Mouse (Mus musculus) natural killer cell, adult 2 months (primary cell): ENCODE measurements around the gene Btg4.

Source experiments
- DNase-seq, 2 experiments: peaks; one replicate each; pipeline ENCODE4 v3.0.0; 2022; ENCODE audit warnings: low spot score in 2 of 2

Btg4 gene

GRCm38 (mm10) chr9:51060601-51061000 lies at the start of gene Btg4:
Btg4 (plus strand) TSS chr9:51060901.
- no peak for DNase-seq

- DNase-seq = no peak
Measured at GRCm38 (mm10) chr9:51013644-51014043, 47.1 kb upstream of the Btg4 start.

GRCm38 (mm10) chr9:51015732-51016131 lies 45.0 kb upstream of the Btg4 start:
- DNase-seq = no peak

- no peak for DNase-seq
Measured at GRCm38 (mm10) chr9:51019670-51020069, 41.0 kb upstream of the Btg4 start.

GRCm38 (mm10) chr9:51020351-51020750 lies 40.4 kb upstream of the Btg4 start:
- DNase-seq = peak in 1 of 2 experiments; percentile 12

- no peak for DNase-seq
Measured at GRCm38 (mm10) chr9:51021123-51021795, 39.4 kb upstream of the Btg4 start.

- no peak for DNase-seq
Measured at GRCm38 (mm10) chr9:51026952-51027351, 33.7 kb upstream of the Btg4 start.

- peak in 1 of 2 experiments; percentile 37 for DNase-seq
Measured at GRCm38 (mm10) chr9:51030147-51030546, 30.6 kb upstream of the Btg4 start.

GRCm38 (mm10) chr9:51031603-51032002 lies 29.1 kb upstream of the Btg4 start:
- no peak for DNase-seq

- no peak for DNase-seq
Measured at GRCm38 (mm10) chr9:51032291-51032690, 28.4 kb upstream of the Btg4 start.

GRCm38 (mm10) chr9:51032785-51033529 lies 27.7 kb upstream of the Btg4 start:
- DNase-seq = no peak

- no peak for DNase-seq
Measured at GRCm38 (mm10) chr9:51041491-51041980, 19.2 kb upstream of the Btg4 start.

GRCm38 (mm10) chr9:51042136-51042535 lies 18.6 kb upstream of the Btg4 start:
- no peak for DNase-seq

GRCm38 (mm10) chr9:51052180-51052579 lies 8.5 kb upstream of the Btg4 start:
- peak; percentile 12 to 15 for DNase-seq

GRCm38 (mm10) chr9:51056360-51057324 lies 4.1 kb upstream of the Btg4 start:
- DNase-seq = no peak

- no peak for DNase-seq
Measured at GRCm38 (mm10) chr9:51058951-51059521, 1.7 kb upstream of the Btg4 start.

- no peak for DNase-seq
Measured at GRCm38 (mm10) chr9:51068202-51068601, 7.5 kb downstream of the Btg4 start.

GRCm38 (mm10) chr9:51070801-51071200 lies 10.1 kb downstream of the Btg4 start:
- DNase-seq = no peak

- no peak for DNase-seq
Measured at GRCm38 (mm10) chr9:51075780-51076179, 15.1 kb downstream of the Btg4 start.

GRCm38 (mm10) chr9:51076300-51076978 lies 15.7 kb downstream of the Btg4 start:
- DNase-seq = no peak

GRCm38 (mm10) chr9:51076979-51077315 lies 16.2 kb downstream of the Btg4 start, which contains the start of gene Layn:
Layn (minus strand) TSS chr9:51077094.
- DNase-seq = peak; percentile 21 to 24
